Mouse (Mus musculus): ENCODE measurements around the gene Olfr1351.
"Not testable (repeated sequence)": the region's sequence is repeated elsewhere in the genome, so short reads cannot be mapped to it uniquely, and the experiment has no call there.

The Olfr1351 gene

GRCm38 (mm10) chr10:79012172-79012571 is at the start of gene Olfr1351:
Gene Olfr1351 (plus strand): TSS chr10:79012472.
- no peak for DNase-seq (ENCODE audit: low spot score in 2 of 2)

DNA sequence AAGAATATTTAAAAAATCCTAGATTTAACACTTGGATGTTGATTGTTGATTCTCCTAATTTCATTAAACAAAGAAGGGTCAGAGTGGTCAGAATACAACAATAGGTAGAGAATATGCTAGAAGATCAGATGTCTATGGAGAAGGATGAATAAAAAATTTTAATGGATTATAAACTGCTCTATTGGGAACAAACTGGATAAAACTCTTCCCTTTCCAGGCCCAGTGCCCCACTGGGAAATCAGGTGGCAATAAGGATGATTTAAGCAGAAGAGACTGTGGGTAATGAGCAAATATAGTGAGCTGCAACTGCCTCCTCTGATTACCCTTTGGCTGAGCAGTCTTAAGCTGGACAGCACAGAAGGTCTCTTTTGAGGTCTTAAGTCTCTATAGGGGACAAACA is 49.3 kb upstream of the Olfr1351 start, which contains the start of gene Olfr1353:
Olfr1353 (plus strand) TSS at position 301 of the 400 bp plus-strand sequence.
- DNase-seq (ENCODE audit: low spot score in 2 of 2): not testable (repeated sequence)

DNA sequence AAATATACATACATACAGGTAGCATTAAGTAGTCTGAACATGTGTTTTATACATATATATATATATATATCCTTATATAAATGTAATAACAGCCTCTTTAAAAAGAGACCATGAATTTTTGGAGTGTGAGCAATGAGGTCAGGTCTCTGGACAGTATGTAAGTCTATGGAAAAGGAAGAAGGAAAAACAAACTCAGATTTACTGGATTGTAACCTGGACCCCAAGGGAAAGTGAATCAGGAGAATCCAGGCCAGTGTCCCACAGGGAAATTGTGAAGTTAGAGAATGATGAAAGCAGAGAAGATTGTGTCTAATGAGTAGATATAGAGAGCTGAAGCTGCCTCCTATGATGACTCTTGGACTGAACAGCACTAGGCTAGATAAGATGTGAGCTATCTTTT is 31.5 kb upstream of the Olfr1351 start, which contains the start of gene Olfr1352:
Olfr1352 (plus strand) TSS at position 301 of the 400 bp plus-strand sequence.
- no peak for DNase-seq (ENCODE audit: low spot score in 2 of 2)

DNA sequence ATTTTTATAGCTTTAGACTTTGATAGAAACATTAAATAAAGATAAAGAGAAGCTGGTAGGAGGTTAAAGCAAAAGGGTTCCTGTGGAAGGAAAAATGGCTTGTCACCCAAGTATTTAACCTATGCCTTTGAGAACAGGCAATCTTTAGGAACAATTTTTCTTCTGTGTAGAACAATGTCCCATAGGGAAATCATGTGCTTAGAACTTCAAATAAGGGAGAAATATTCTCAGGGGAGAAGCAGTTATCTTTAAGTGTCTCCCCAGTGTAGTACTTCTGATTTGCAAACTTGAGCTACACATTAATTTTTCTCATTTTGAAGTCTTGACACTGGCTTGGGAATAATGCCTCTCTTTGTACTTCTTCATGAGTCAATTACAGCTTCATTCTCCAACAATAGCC is 16.2 kb downstream of the Olfr1351 start, which contains the start of gene Olfr57:
Olfr57 (plus strand) TSS at position 301 of the 400 bp plus-strand sequence.
- DNase-seq (ENCODE audit: low spot score in 2 of 2): no peak

GRCm38 (mm10) chr10:79042457-79042856 is 30.2 kb downstream of the Olfr1351 start:
- DNase-seq (ENCODE audit: low spot score in 2 of 2): not testable (repeated sequence)

- DNase-seq (ENCODE audit: low spot score in 2 of 2): not testable (repeated sequence)
Measured at GRCm38 (mm10) chr10:79057370-79057769, 45.1 kb downstream of the Olfr1351 start.
